Mouse (Mus musculus) large intestine, adult 2 months (tissue): Measurements from ENCODE around the gene Ube2o. TPM values are rescaled to one million over a fixed set of nuclear protein-coding genes. Genes with fewer than 3 reads are reported as not detected.
"Not testable (repeated sequence)": the region's sequence is repeated elsewhere in the genome, so short reads cannot be mapped to it uniquely, and the experiment has no call there.

Experiments used
- DNase-seq: peaks from one replicate; pipeline ENCODE4 v3.0.0-alpha.2; 2012; ENCODE audit warnings: low read depth, low spot score
- WGBS: fragments of 180-500 bp; shearing (Covaris S2); methylation state at CpG from one replicate; pipeline ENCODE4 v1.1.7; 2018; 5-methylcytosine and 5-hydroxymethylcytosine counted together
- polyA plus RNA-seq: library from polyadenylated mRNA; depleted of rRNA; stranded (reverse); fragments of >200 nt; gene quantifications from 2 replicates; pipeline ENCODE4 v1.2.3, GENCODE M21; 2012; rRNA removed

Ube2o gene
- polyA plus RNA-seq, 1 experiment: 7.6 TPM

DNA sequence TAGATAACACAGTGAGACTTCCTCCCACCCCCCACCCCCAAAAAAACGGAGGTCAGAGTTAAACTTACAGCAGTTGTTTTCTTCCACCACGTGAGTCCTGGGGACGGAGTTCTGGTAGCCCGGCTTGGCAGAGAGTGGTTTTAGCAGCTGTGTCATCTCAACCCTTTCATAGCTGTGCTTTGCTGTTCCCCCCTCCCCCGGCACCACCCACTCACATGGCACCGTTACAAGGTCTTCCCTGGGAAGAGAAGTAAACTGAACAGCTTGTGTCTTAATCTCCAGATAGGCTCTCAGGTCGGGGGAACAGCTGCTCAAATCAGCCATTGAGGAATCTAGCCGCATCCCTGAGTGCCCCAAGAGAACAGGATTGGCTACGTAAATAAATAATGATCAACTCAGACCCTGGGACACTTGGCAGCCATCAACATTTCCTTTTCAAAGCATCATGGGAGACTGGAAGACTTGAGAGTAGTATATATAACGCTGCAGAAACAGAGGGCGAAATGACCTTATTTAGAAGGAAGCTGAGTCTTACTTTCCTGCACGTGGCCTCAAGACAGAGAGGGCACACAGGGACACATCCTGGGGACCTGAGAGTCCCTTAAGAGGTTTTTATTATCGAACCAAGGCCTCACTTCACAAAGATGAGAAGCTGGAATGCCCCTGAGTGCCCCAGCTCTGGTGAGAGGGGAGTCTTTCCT is 86.6 kb downstream of the Ube2o start:
- no peak for DNase-seq
- WGBS: 22% methylated on average over 13 of the region's 13 CpGs

DNA sequence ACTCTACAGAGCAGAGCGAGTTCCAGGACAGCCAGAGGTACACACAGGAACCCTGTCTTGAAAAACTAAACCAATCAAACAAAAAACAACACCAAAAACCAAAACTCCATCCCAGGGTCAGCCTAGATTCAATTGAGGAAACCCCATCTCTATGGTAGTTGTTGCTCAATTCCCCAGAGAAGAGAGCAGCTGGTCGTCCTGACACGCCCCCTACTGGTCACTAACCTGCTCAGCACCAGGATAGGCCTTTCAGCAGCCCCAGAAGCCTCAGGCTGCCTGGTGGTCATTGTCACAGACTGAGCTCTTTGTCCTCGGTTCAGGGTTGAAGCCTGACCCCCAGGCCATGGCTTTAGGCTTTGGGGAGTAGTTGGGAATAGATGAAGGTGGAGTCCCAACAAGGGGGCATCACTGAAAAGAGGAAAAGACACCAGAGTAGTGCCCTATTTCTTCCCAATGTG is 87.4 kb downstream of the Ube2o start, which contains the start of gene Prpsap1:
Prpsap1 (minus strand) TSS at position 408 of the 458 bp plus-strand sequence.
- DNase-seq: no peak

DNA sequence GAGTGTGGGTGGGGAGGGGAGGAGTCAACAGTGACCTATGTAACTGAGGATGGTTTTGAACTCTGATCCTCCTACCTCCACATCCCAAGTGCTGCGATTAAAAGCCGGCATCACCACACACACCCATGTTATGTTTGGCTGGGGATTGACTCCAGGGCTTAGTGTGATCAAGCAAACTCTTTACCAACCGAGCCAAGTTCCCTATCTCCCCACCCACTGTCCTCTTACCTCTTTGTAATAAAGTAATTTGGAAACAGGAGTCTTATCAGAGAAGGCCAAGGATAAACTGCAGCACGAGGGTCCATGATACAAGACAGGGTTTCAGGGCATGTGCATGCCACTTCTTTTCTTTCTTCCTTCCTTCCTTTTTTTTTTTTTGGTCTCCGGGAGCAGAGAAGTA is 88.1 kb downstream of the Ube2o start:
- WGBS: 23% methylated on average over 5 of the region's 5 CpGs
- peak; percentile 67 for DNase-seq

More for the DNA sequence above, 87.4 kb downstream of the Ube2o start, which contains the start of gene Prpsap1:
- WGBS: 30% methylated on average over 4 of the region's 4 CpGs

DNA sequence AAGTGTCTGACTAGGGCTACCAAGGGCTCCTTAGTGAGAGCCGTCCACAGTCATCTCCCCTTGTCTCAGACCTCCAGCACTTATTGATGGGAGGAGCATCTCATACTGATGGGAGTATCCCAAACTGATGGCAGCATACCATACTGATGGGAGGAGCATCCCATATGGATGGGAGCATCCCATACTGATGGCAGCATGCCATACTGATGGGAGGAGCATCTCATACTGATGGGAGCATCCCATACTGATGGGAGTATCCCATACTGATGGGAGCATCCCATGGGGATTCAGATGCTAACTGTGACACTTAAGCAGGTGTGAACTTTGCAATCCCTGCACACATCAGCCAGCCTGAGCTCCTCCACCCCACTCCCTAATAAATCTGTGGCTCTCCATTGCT is 88.7 kb downstream of the Ube2o start:
- DNase-seq: not testable (repeated sequence)
- 94% methylated on average over 1 of the region's 1 CpGs for WGBS

DNA sequence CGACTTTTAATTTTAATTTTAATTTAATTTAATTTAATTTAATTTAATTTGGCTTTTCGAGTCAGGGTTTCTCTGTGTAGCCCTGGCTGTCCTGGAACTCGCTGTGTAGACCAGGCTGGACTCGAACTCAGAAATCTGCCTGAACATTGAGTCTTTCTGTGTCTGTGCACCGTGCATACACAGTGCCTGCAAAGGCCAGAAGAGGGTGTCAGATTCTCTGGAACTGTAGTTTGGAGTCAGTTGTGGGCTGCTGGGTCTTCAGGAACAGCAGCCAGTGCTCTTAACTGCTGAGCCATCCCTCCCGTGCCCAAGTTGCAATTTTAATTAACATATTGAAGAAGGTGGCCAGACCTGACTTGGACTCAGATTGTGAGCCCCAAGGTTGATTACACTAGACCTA is 89.9 kb downstream of the Ube2o start:
- no peak for DNase-seq
- 61% methylated on average over 6 of the region's 6 CpGs for WGBS

DNA sequence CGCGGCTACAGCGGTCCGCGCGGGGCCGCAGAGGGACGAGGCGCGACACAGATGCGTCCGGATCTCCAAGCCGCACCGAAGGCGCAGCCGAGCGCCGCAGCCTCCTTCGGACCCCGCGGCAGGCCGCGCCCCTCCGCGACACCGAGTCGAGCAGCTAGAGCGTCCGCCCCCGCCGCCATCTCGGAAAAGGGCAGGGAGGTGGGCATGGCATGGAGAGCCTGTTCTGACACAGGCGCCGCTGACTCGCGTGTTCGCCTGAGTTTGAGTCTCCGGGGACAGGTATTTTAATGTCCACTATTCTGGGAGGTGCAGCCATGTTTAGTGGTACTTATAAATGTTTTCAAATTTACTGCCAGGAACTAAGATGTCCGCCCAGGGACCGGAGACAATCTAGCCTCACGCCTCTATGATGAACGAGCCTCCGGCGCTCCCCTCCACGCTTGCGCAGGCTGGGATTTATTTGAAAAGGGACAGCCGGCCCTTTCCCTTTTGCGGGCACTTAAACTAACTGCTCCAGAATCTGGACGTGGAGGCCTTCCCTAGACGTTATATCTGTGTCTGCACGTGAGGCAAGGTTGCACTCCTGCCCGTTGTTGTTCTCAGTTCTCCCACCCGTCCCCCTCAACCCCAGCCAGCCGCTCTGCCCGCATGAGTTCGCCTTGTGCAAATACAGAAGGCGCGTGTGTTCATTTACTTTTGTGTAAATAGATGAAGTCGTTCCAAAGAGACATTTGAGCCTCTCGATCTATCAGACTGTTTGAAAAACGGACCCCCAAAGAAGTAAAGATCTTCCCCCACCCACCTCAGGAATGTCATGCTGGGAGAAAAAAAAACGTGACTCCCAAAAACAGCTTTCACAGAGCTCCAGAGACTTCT is 90.8 kb downstream of the Ube2o start:
- WGBS: under 1% methylated on average over 62 of the region's 62 CpGs
- DNase-seq: peak; percentile 67

DNA sequence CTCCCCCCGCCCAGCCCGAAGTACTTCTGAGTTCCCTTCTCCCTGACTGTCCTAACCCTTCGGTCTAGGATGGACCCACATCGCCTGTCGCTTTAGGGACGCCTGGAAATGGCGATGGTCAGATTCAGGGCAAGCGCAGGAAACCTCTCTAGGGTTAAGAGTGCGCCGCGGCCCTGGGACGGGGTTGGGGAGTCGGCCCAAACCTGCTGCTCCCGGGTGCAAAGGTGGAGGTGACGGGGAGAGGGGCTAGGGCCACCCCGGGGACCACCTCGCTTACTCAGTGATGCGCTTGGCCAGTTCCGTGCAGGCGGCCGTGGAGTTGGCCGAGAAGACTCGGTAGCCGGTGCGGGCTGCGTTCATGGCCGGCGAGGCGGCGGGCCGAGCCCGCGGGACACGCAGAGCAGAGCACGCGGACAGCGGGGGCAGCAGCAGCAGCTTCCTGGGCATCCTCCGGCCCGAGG is 91.4 kb downstream of the Ube2o start:
- under 1% methylated on average over 37 of the region's 39 CpGs for WGBS
- DNase-seq: no peak

DNA sequence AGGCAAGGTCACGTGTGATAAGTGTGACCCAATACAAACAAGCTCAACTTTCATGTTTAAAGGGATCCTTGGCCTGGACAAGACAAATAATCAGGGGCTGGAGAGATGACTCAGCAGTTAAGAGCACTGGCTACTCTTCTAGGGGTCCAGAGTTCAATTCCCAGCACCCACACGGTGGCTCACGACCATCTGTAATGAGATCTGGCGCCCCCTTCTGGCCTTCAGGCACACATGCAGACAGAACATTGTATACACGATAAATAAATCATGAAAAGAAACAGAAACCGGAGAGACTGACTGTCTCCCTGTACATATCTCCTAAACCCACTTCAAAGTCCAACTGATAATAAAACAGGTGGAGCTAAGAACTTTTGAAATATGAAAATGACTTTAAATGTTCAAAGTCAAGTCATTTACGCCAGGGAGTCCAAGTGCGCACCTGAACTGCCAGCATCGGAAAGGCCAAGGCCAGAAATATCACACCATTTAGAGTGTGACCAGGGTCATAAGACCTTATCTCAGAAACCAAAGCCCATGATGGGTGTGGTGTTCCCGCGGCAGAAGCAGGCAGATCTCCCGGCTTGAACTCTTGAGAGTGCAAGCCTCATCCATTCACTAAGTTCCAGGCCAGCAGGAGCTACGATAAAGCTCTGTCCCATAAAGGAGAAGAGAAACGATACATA is 92.4 kb downstream of the Ube2o start:
- 29% methylated on average over 14 of the region's 14 CpGs for WGBS
- no peak for DNase-seq

DNA sequence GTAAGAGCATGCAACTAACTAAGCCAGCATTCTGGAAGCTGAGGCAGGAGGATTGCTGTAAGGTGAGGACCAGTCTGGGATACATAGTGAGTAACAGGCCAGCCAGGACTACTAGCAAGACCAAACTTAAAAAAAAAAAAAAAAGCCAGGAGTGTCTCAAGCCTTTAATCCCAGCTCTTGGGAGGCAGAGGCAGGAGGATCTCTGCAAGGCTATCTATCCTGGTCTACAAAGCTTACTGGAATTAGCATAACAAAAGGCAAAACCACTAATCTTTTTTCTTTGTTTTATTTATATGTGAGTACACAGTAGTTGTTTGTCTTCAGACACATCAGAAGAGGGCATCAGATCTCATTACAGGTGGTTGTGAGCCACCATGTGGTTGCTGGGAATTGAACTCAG is 93.0 kb downstream of the Ube2o start:
- no peak for DNase-seq

Other genes starting within 250 kb of the Ube2o start
- gene Foxj1, start 246.0 kb downstream of the Ube2o start, polyA plus RNA-seq: 0.07 and 0.21 TPM in 2 replicates
- 4.4 and 4.9 TPM in 2 replicates for gene Rnf157, start 168.4 kb downstream of the Ube2o start, polyA plus RNA-seq
- 217 and 229 TPM in 2 replicates for gene Ubald2, start 147.4 kb downstream of the Ube2o start, polyA plus RNA-seq
- gene Qrich2, start 115.2 kb downstream of the Ube2o start, polyA plus RNA-seq: 0.11 TPM in 2 replicates
- 235 and 348 TPM in 2 replicates for gene Prpsap1, start 87.2 kb downstream of the Ube2o start, polyA plus RNA-seq
- gene Sphk1, start 50.5 kb downstream of the Ube2o start, polyA plus RNA-seq: 5.2 and 21.8 TPM in 2 replicates
- not detected in 2 replicates for gene Aanat, start 5.0 kb upstream of the Ube2o start, polyA plus RNA-seq
- gene Rhbdf2, start 45.6 kb upstream of the Ube2o start, polyA plus RNA-seq: 22.5 and 32.3 TPM in 2 replicates
- 0.30 and 0.44 TPM in 2 replicates for gene Prcd, start 72.1 kb upstream of the Ube2o start, polyA plus RNA-seq
- 18.9 and 20.6 TPM in 2 replicates for gene Cygb, start 72.9 kb upstream of the Ube2o start, polyA plus RNA-seq
- gene St6galnac1, start 194.1 kb upstream of the Ube2o start, polyA plus RNA-seq: not detected in 2 replicates
- gene Mxra7, start 246.6 kb upstream of the Ube2o start, polyA plus RNA-seq: 6.3 and 10.4 TPM in 2 replicates